Mouse (Mus musculus): ENCODE data around the gene Rps8. TPM values are rescaled to one million over a fixed set of nuclear protein-coding genes. Genes with fewer than 3 reads are reported as not detected.
A peak's percentile ranks its signal among the peaks of the same experiment; 100 is the strongest.

The Rps8 gene
- total RNA-seq, 2 experiments from 2014 or later, result 527 to 622 TPM

DNA sequence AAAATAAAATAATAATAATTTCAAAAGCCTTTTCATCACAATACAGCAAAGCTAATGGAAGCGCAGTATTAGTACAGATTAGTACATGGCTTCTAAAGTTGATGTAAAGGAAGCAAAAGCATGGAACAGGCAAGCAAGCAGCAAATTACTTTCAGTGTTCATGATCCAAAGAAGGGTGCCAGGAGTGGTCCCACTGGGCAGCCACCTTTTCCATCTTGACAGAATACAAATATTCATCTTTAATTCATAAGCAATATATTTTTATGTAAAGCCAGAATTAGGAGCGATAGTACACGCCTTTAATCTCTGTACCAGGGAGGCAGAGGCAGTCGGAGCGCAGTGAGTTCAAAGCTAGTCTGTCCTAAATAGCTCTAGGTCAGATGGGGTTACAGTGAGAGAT lies 36.4 kb downstream of the Rps8 start:
- Histone ChIP-seq H3K4me3 (peak overlapping the region; percentile 83), H3K27ac (peak overlapping the region; percentile 92)
- TF ChIP-seq CTCF (IDR thresholded peaks at IDR 0.05), result no peak
- intact Hi-C loops (cut with DNase I), result loop anchor here (5.0 kb wide), 2 partner anchors 102 to 117 kb away; partner anchors contain the start of gene Eif2b3
- no peak for DNase-seq

DNA sequence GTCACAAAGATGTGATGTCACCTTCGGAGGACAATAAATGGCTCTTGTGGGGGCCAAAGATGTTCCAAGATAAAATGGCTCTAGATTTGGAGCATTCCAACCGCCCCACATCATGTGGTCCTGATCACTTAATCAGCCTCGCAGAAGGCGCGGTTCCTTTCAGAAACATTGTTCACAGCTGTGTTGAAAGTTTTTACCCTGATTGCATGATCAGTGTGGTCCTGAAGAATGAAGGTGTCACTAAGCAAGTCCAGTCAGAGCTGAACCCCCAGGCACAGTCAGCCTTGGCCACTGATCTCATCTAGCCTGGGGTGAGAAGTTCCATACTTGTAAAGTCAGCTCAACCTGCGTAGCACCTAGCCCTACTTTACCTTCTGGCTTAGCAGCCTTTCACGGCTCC lies 38.1 kb downstream of the Rps8 start:
- Histone ChIP-seq H3K4me3 (no peak overlapping the region), H3K27ac (no peak overlapping the region)
- TF ChIP-seq CTCF (IDR thresholded peaks at IDR 0.05), result no peak
- no peak for DNase-seq
- intact Hi-C loops (cut with DNase I), result no loop called here

DNA sequence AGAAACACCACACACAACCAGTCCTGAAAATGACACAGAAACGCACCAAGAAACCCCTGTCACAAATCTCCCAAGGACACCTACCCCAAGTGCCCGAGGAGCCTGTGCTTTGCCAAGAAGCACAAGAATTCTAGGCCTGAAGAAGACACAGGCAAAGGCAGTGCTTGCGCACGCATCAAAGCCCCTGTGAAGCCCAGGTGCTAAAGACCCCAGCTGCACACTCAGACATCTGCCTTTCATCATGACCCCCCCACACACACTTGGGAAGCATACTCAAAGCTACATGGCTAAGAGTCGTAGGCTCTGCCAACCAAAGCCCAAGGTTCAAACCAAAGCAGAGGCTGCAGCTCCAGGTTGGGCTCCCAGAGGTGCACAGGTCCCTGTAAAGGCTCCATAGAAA lies 40.5 kb downstream of the Rps8 start:
- intact Hi-C loops (cut with DNase I), result no loop called here

DNA sequence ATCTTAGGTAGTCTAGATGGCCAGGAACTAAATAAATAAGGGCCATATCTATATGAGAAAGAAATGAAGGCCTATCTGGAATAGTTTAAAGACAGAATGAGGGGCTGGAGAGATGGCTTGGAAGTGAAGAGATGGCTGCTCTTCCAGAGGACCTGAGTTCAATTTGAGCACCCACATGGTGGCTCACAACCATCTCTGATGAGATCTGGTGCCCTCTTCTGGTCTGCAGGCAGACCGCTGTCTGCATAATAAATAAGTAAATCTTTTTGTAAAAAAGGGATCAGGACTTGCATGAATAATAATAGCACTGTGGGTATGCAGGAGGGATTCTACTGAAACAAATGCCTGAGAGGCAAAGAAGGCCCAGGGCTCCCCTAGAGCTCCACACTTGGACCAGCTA lies 42.8 kb downstream of the Rps8 start:
- intact Hi-C loops (cut with DNase I), result no loop called here

More for the DNA sequence above, 40.5 kb downstream of the Rps8 start:
- no peak for TF ChIP-seq CTCF (IDR thresholded peaks at IDR 0.05)
- no peak for DNase-seq
- Histone ChIP-seq H3K27ac (no peak overlapping the region), H3K4me3 (no peak overlapping the region)

DNA sequence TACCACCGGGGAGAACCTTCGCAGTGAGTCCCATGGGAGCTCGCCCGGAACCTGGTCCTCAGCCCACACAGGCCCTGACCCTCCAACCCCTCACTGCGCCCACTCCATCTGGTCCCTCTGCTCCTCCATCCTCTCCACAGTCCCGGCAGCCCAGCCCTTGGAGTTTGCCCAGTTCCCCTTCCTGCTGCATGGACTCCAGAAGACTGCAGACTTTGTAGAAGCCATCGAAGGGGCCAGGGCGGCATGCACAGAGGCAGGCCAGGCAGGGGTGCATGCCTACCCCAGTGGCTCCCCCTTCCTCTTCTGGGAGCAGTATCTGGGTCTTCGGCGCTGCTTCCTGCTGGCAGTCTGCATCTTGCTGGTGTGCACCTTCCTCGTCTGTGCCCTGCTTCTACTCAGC lies 45.1 kb downstream of the Rps8 start:
- intact Hi-C loops (cut with DNase I), result no loop called here
- TF ChIP-seq CTCF (IDR thresholded peaks at IDR 0.05), result no peak
- no peak overlapping the region for H3K4me3 ChIP-seq
- H3K27ac ChIP-seq, result no peak overlapping the region
- no peak for DNase-seq

More for the DNA sequence above, 42.8 kb downstream of the Rps8 start:
- Histone ChIP-seq H3K27ac (no peak overlapping the region), H3K4me3 (no peak overlapping the region)
- TF ChIP-seq CTCF (IDR thresholded peaks at IDR 0.05), result no peak
- no peak for DNase-seq

DNA sequence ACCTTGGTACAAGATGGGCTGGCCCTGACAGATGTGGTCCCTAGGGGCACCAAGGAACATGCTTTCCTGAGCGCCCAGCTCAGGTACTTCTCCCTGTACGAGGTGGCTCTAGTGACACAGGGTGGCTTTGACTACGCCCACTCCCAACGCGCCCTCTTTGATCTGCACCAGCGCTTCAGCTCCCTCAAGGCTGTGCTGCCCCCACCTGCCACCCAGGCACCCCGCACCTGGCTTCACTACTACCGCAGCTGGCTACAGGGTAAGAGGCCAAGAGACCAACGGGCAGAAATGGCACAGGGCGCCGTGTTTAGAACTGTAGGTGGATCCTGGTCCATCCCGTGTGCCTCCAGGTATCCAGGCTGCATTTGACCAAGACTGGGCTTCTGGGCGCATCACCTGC lies 45.8 kb downstream of the Rps8 start:
- no peak for DNase-seq
- no peak overlapping the region for H3K4me3 ChIP-seq
- no peak overlapping the region for H3K27ac ChIP-seq
- no peak for TF ChIP-seq CTCF (IDR thresholded peaks at IDR 0.05)
- intact Hi-C loops (cut with DNase I), result no loop called here

DNA sequence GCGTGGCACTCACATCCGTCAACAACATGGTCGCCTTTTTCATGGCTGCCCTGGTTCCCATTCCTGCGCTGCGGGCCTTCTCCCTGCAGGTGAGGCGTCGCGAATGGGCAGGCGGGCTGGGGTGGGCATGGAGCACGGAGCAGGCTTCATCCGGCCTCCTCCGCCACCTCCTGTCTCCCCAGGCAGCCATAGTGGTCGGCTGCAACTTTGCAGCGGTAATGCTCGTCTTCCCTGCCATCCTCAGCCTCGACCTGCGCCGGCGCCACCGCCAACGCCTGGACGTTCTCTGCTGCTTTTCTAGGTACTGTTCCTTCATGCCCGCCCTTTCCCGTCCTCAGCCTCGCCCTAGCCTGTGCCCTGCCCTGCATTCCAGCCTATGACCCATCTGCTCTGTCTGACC lies 46.7 kb downstream of the Rps8 start:
- no peak for TF ChIP-seq CTCF (IDR thresholded peaks at IDR 0.05)
- Histone ChIP-seq H3K4me3 (no peak overlapping the region), H3K27ac (no peak overlapping the region)
- intact Hi-C loops (cut with DNase I), result no loop called here
- DNase-seq, result peak; percentile 11

DNA sequence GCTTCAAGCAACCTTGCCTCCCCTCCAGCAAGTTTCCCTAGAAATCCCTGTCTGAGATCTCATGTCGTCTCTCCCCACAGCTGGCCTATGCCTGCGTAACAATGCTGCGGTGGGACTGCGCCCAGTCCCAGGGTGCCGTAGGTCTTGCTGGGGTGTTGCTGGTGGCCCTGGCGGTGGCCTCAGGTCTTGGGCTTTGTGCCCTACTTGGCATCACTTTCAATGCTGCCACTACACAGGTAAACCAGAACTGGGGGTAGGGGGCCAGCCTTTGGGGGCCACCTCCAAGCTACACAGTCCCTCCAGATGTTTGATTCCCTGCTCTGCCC lies 47.6 kb downstream of the Rps8 start:
- peak; percentile 6 for DNase-seq
- Histone ChIP-seq H3K4me3 (no peak overlapping the region), H3K27ac (no peak overlapping the region)
- no peak for TF ChIP-seq CTCF (IDR thresholded peaks at IDR 0.05)
- intact Hi-C loops (cut with DNase I), result no loop called here

DNA sequence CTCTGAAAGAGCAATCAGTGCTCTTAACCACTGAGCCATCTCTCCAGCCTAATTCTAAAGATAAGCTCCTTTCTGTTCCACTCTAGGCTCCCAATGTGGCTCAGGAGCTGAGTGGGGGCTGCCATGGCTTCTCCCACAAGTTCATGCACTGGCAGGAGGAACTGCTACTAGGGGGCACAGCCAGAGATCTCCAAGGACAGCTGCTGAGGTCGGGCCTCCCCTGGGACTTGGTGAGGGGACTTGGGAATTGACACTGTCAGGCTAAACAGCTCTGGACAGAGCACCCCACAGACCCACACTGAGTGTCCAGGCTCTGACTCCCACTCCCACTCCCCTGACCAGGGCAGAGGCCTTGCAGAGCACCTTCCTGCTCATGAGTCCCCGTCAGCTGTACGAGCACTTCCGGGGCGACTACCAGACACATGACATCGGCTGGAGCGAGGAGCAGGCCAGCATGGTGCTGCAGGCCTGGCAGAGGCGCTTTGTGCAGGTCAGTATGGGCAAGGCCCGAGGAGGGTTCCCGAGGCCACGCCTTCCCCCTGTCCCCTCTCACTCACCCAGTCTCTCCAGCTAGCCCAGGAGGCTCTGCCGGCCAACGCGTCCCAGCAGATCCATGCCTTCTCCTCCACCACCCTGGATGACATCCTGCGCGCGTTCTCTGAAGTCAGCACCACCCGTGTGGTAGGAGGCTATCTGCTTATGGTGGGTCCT lies 48.1 kb downstream of the Rps8 start:
- peak; percentile 12 for DNase-seq
- H3K27ac ChIP-seq, result no peak overlapping the region
- no peak for TF ChIP-seq CTCF (IDR thresholded peaks at IDR 0.05)
- intact Hi-C loops (cut with DNase I), result no loop called here
- no peak overlapping the region for H3K4me3 ChIP-seq

DNA sequence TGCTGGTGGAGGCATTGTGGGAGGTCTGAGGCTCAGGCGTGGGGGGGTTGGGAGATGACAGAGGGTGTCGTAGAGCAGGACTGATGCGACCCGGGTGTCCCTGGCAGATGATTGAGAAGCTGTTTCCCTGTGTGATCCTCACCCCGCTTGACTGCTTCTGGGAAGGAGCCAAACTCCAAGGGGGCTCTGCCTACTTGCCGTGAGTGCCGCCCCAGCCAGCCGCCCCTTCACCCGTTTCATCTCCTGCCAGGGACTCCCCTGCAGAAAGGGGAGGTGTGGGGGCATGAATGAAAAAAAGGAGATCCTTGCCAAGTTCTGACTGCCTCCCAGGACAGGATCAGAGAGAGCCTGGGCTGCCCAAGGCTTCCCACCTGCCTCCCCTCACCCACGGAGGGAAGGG lies 50.9 kb downstream of the Rps8 start:
- no peak for TF ChIP-seq CTCF (IDR thresholded peaks at IDR 0.05)
- Histone ChIP-seq H3K27ac (no peak overlapping the region), H3K4me3 (no peak overlapping the region)
- intact Hi-C loops (cut with DNase I), result no loop called here
- no peak for DNase-seq

DNA sequence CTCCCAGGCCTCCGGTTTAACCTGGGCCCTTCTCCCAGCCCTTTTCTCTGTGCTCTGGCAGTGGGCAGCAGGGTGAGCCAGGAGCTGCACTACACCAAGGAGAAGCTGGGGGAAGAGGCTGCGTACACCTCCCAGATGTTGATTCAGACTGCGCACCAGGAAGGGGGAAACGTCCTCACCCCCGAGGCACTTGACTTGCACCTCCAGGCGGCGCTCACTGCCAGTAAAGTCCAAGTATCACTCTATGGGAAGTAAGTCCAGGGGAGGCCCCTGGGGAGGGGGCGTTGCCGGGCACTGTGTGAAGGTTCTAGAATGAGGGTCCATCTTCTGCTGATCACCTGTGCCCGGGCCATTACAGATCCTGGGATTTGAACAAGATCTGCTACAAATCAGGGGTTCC lies 51.4 kb downstream of the Rps8 start:
- DNase-seq, result no peak
- Histone ChIP-seq H3K4me3 (no peak overlapping the region), H3K27ac (no peak overlapping the region)
- intact Hi-C loops (cut with DNase I), result no loop called here
- no peak for TF ChIP-seq CTCF (IDR thresholded peaks at IDR 0.05)

Small RNA genes lying within 50 kb of the gene (microRNA-seq; reads per million reads assigned to microRNA genes)
- not detected for gene Gm22398

Other genes starting within 250 kb of the Rps8 start
- 10 to 100 TPM; 59.1 to 69.1 TPM for gene Urod, start 161.8 kb downstream of the Rps8 start, total RNA-seq (2021)
- gene Hectd3, start 160.9 kb downstream of the Rps8 start, total RNA-seq (2021), result 10 to 100 TPM; 13.8 to 15.3 TPM
- gene Eif2b3, start 136.8 kb downstream of the Rps8 start, total RNA-seq (2021), result 10 to 100 TPM; 22.2 to 23.2 TPM
- gene Ptch2, start 60.2 kb downstream of the Rps8 start, total RNA-seq (2021), result under 1 TPM; 0.22 to 0.54 TPM
- 1 to 10 TPM; 2.3 to 2.5 TPM for gene Btbd19, start 30.5 kb downstream of the Rps8 start, total RNA-seq (2021)
- gene Tctex1d4, start 29.4 kb downstream of the Rps8 start, total RNA-seq (2021), result not detected
- gene Plk3, start 22.3 kb downstream of the Rps8 start, total RNA-seq (2021), result under 1 TPM; 0.73 to 0.74 TPM
- gene Kif2c, start 26.4 kb upstream of the Rps8 start, total RNA-seq (2021), result not detected
- gene Tmem53, start 95.7 kb upstream of the Rps8 start, total RNA-seq (2021), result 1 to 10 TPM; 2.7 to 6.6 TPM
- not detected for gene Armh1, start 95.9 kb upstream of the Rps8 start, total RNA-seq (2021)